Mouse (Mus musculus) CH12.LX (cell line): ENCODE data around the gene Tppp. TPM values are rescaled to one million over a fixed set of nuclear protein-coding genes. Genes with fewer than 3 reads are reported as not detected.

Experiments used
- DNase-seq: peaks from one replicate; pipeline ENCODE4 v3.0.0-alpha.2; 2013; ENCODE audit errors: extremely low read depth
- H3K27ac ChIP-seq: 2 replicates; pipeline ENCODE4 v1.5.1; 2012; ENCODE audit warnings: low read depth, mild to moderate bottlenecking, control low read depth, moderate library complexity; ENCODE audit not compliant: insufficient read depth
- H3K27me3 ChIP-seq: replicated peaks from 2 replicates; pipeline ENCODE3; 2012; ENCODE audit warnings: inconsistent platforms
- H3K36me3 ChIP-seq, 2 experiments: replicated peaks in 1 of 2; 2 replicates each; pipeline versions ENCODE3 to v1.6.1; 2012; ENCODE audit warnings: inconsistent platforms in 1 of 2, low read length in 1 of 2, mild to moderate bottlenecking in 1 of 2, mixed read lengths in 1 of 2, moderate library complexity in 1 of 2; ENCODE audit not compliant: control insufficient read depth in 1 of 2, insufficient read depth in 1 of 2
- H3K4me1 ChIP-seq, 2 experiments: 2 replicates each; pipeline ENCODE4 v1.6.1; 2012; ENCODE audit warnings: inconsistent platforms in 1 of 2, moderate library complexity in 1 of 2; ENCODE audit not compliant: insufficient read depth in 2 of 2, control insufficient read depth in 1 of 2
- H3K4me2 ChIP-seq: 2 replicates; pipeline ENCODE4 v1.6.1; 2012; ENCODE audit warnings: low read depth, mild to moderate bottlenecking, control low read depth; ENCODE audit not compliant: poor library complexity, insufficient read depth, severe bottlenecking
- H3K4me3 ChIP-seq, 3 experiments: fragments of 150-350 bp in 1 of 3; sonication (generic) in 1 of 3; replicated peaks in 1 of 3; 2 replicates each; pipeline versions ENCODE3 to v1.5.1; 2011 to 2012; ENCODE audit warnings: low read depth in 2 of 3, low read length in 2 of 3, mild to moderate bottlenecking in 2 of 3, moderate library complexity in 2 of 3, control low read depth in 1 of 3, improper control_type of control experiment in 1 of 3, inconsistent platforms in 1 of 3, mixed read lengths in 1 of 3; ENCODE audit not compliant: poor library complexity in 1 of 3
- H3K79me2 ChIP-seq: replicated peaks from 2 replicates; pipeline ENCODE4 v1.6.1; 2012; ENCODE audit warnings: mild to moderate bottlenecking, moderate library complexity; ENCODE audit not compliant: control insufficient read depth, poor library complexity, insufficient read depth, severe bottlenecking; ENCODE audit errors: extremely low read depth
- H3K9ac ChIP-seq: 2 replicates; pipeline ENCODE4 v1.6.1; 2012; ENCODE audit warnings: low read depth, mild to moderate bottlenecking, control low read depth, moderate library complexity; ENCODE audit not compliant: insufficient read depth
- H3K9me3 ChIP-seq: replicated peaks from 2 replicates; pipeline ENCODE3; 2012; ENCODE audit warnings: low read length, inconsistent platforms, mixed read lengths
- CHD2 ChIP-seq: IDR thresholded peaks from 2 replicates; pipeline ENCODE4 v1.6.1; 2011; ENCODE audit warnings: low read length, improper control_type of control experiment
- E2F4 ChIP-seq: IDR thresholded peaks from 2 replicates; pipeline ENCODE4 v1.6.1; 2011; ENCODE audit warnings: low read depth, low read length, improper control_type of control experiment; ENCODE audit not compliant: insufficient replicate concordance
- ELF1 ChIP-seq: IDR thresholded peaks from 2 replicates; pipeline ENCODE4 v1.6.1; 2014; ENCODE audit warnings: low read depth, mild to moderate bottlenecking, inconsistent platforms, low read length, improper control_type of control experiment
- ETS1 ChIP-seq: conservative IDR thresholded peaks from 2 replicates; pipeline ENCODE4 v1.6.1; 2012; ENCODE audit warnings: low read depth, mild to moderate bottlenecking, inconsistent platforms, low read length, improper control_type of control experiment, moderate library complexity
- JUN ChIP-seq: IDR thresholded peaks from 2 replicates; pipeline ENCODE4 v1.6.1; 2011; ENCODE audit warnings: low read depth, mild to moderate bottlenecking, low read length, improper control_type of control experiment, moderate library complexity; ENCODE audit not compliant: insufficient read depth
- JUND ChIP-seq: conservative IDR thresholded peaks from 2 replicates; pipeline ENCODE4 v1.6.1; 2011; ENCODE audit warnings: low read depth, low read length, improper control_type of control experiment
- MXI1 ChIP-seq: IDR thresholded peaks from 2 replicates; pipeline ENCODE4 v1.6.1; 2011; ENCODE audit warnings: mild to moderate bottlenecking, low read depth, low read length, improper control_type of control experiment
- MYC ChIP-seq: IDR thresholded peaks from 2 replicates; pipeline ENCODE4 v1.6.1; 2011; ENCODE audit warnings: low read depth, mild to moderate bottlenecking, improper control_type of control experiment, low read length
- NELFE ChIP-seq: IDR thresholded peaks from 2 replicates; pipeline ENCODE4 v1.6.1; 2011; ENCODE audit warnings: low read depth, low read length, improper control_type of control experiment
- NRF1 ChIP-seq: IDR thresholded peaks from 2 replicates; pipeline ENCODE4 v1.6.1; 2014; ENCODE audit warnings: low read depth, mild to moderate bottlenecking, inconsistent platforms, low read length, improper control_type of control experiment, moderate library complexity
- POLR2AphosphoS2 ChIP-seq: IDR thresholded peaks from 2 replicates; pipeline ENCODE4 v1.6.1; 2011; ENCODE audit warnings: low read depth, low read length, improper control_type of control experiment
- TBP ChIP-seq: conservative IDR thresholded peaks from 2 replicates; pipeline ENCODE4 v1.6.1; 2011; ENCODE audit warnings: low read depth, low read length, improper control_type of control experiment
- UBTF ChIP-seq: IDR thresholded peaks from 2 replicates; pipeline ENCODE4 v1.6.1; 2012; ENCODE audit warnings: low read depth, mild to moderate bottlenecking, inconsistent platforms, low read length, improper control_type of control experiment, moderate library complexity
- USF2 ChIP-seq: conservative IDR thresholded peaks from 2 replicates; pipeline ENCODE4 v1.6.1; 2011; ENCODE audit warnings: low read depth, low read length, improper control_type of control experiment
- ZC3H11A ChIP-seq: IDR thresholded peaks from 2 replicates; pipeline ENCODE4 v1.6.1; 2012; ENCODE audit warnings: low read depth, mild to moderate bottlenecking, inconsistent platforms, low read length, improper control_type of control experiment
- ZKSCAN1 ChIP-seq: IDR thresholded peaks from 2 replicates; pipeline ENCODE4 v1.6.1; 2012; ENCODE audit warnings: low read depth, inconsistent platforms, low read length, improper control_type of control experiment, borderline replicate concordance
- dilution Hi-C: fragments of 300-500 bp; cut with MboI; formaldehyde crosslinking; loops from 2 replicates; pipeline ENCODE4 v1.14.3; 2020; ENCODE audit warnings: low sequenced_read_pairs; ENCODE audit not compliant: extremely low pct_unique_long_range_greater_than_20kb, extremely low pct_ligation_motif_present
- in situ Hi-C: fragments of 300-500 bp; cut with MboI; formaldehyde crosslinking; loops from 3 replicates; pipeline ENCODE4 v1.14.3; 2019; ENCODE audit warnings: low sequenced_read_pairs, low pct_ligation_motif_present, low pct_unique_long_range_greater_than_20kb, mixed read lengths
- polyA plus RNA-seq: library from polyadenylated mRNA; unstranded; fragments of >175 nt; gene quantifications from 2 replicates; pipeline ENCODE4 v1.2.1, GENCODE M21; 2012; ENCODE audit warnings: low read depth; ENCODE audit not compliant: insufficient read length
- total RNA-seq, 2 experiments: library from RNA; depleted of rRNA; stranded (reverse); fragments of 300-350 nt in 1 of 2; fragments of >200 nt in 1 of 2; gene quantifications; 2 replicates each; pipeline ENCODE4 v1.2.3; 2012 to 2014

Gene Tppp
- total and polyA plus RNA-seq, 3 experiments = 0.05 to 0.08 TPM; not detected in 1

- H3K36me3 ChIP-seq = peaks cover 0 to 2% of the 10 kb centered on the region in 2 experiments
- DNase-seq = no peak
- H3K4me1 ChIP-seq = peaks cover 4 to 20% of the 10 kb centered on the region in 2 experiments; a peak in 3 of 4 replicates
- TF ChIP-seq E2F4 (no peak), MXI1 (no peak), NELFE (no peak), UBTF (no peak)
- H3K79me2 ChIP-seq = no peaks in the 10 kb centered on the region
- no peak overlapping the region for H3K27ac ChIP-seq
- no peak overlapping the region for H3K4me3 ChIP-seq
- no peaks in the 10 kb centered on the region for H3K9me3 ChIP-seq
- no peak overlapping the region for H3K9ac ChIP-seq
- no peaks in the 10 kb centered on the region for H3K27me3 ChIP-seq
- in situ Hi-C loops = loop anchor here (5.0 kb wide), 1 partner anchor 57 kb away; no protein-coding TSS in a partner anchor
- H3K4me2 ChIP-seq = no peak overlapping the region
- dilution Hi-C loops = no loop called here
Observed at GRCm38 (mm10) chr13:74029013-74029412, 19.8 kb downstream of the Tppp start.

- H3K27ac ChIP-seq = no peak overlapping the region
- no peak overlapping the region for H3K4me3 ChIP-seq
- in situ Hi-C loops = no loop called here
- dilution Hi-C loops = no loop called here
- H3K9me3 ChIP-seq = no peaks in the 10 kb centered on the region
- H3K36me3 ChIP-seq = peaks cover 0 to 4% of the 10 kb centered on the region in 2 experiments
- no peak overlapping the region for H3K9ac ChIP-seq
- peaks cover 4 to 20% of the 10 kb centered on the region in 2 experiments; a peak in 3 of 4 replicates for H3K4me1 ChIP-seq
- DNase-seq = no peak
- H3K4me2 ChIP-seq = no peak overlapping the region
- TF ChIP-seq ZKSCAN1 (no peak), CHD2 (no peak), ZC3H11A (no peak), USF2 (no peak), MYC (no peak), TBP (no peak), JUND (no peak), JUN (no peak), POLR2AphosphoS2 (no peak), NRF1 (no peak), ETS1 (no peak), UBTF (no peak), ELF1 (no peak)
- no peaks in the 10 kb centered on the region for H3K79me2 ChIP-seq
- H3K27me3 ChIP-seq = no peaks in the 10 kb centered on the region
Observed at GRCm38 (mm10) chr13:74030691-74031090, 21.5 kb downstream of the Tppp start.
